Mouse (Mus musculus): Measurements from ENCODE around the gene Elovl2.

GRCm38 (mm10) chr13:41216236-41216635, 4.0 kb downstream of the Elovl2 start:
- TF ChIP-seq CTCF (IDR thresholded peaks at IDR 0.05; ENCODE audit: low read depth): no peak
- no peak for TF ChIP-seq EP300 (IDR thresholded peaks at IDR 0.05; ENCODE audit: low read depth)
